Mouse (Mus musculus) stomach, postnatal 0 days (tissue): ENCODE data around the gene Shc1. TPM values are rescaled to one million over a fixed set of nuclear protein-coding genes. Genes with fewer than 3 reads are reported as not detected.

Source experiments
- ATAC-seq: fragments of 200-750 bp; cut with Nextera tagmentation; 2 replicates; pipeline ENCODE4 v1.8.0; 2017; ENCODE audit not compliant: low FRiP score, low TSS enrichment
- DNase-seq: peaks from one replicate; pipeline ENCODE4 v3.0.0-alpha.2; 2016; ENCODE audit warnings: low spot score
- H3K27ac ChIP-seq: fragments of 300-500 bp; sonication (generic); replicated peaks from 2 replicates; pipeline ENCODE4 v1.5.1; 2014; ENCODE audit warnings: mild to moderate bottlenecking, control low read depth
- H3K27me3 ChIP-seq: fragments of 300-500 bp; sonication (generic); 2 replicates; pipeline ENCODE4 v1.6.1; 2014; ENCODE audit warnings: low read length; ENCODE audit not compliant: control insufficient read depth, insufficient read depth
- H3K36me3 ChIP-seq: fragments of 300-500 bp; sonication (generic); 2 replicates; pipeline ENCODE4 v1.6.1; 2014; ENCODE audit warnings: low read length, mixed read lengths; ENCODE audit not compliant: control insufficient read depth, insufficient read depth
- H3K4me1 ChIP-seq: fragments of 300-500 bp; sonication (generic); replicated peaks from 2 replicates; pipeline ENCODE4 v1.6.1; 2014; ENCODE audit warnings: antibody characterized with exemption; ENCODE audit not compliant: control insufficient read depth, insufficient read depth
- H3K4me2 ChIP-seq: fragments of 300-500 bp; sonication (generic); replicated peaks from 2 replicates; pipeline ENCODE4 v1.6.1; 2014; ENCODE audit warnings: low read depth, mild to moderate bottlenecking, control low read depth, moderate library complexity
- H3K4me3 ChIP-seq: fragments of 300-500 bp; sonication (generic); 2 replicates; pipeline ENCODE4 v1.5.1; 2014; ENCODE audit warnings: low read depth, low read length, control low read depth
- H3K9ac ChIP-seq: fragments of 300-500 bp; sonication (generic); 2 replicates; pipeline ENCODE4 v1.6.1; 2014; ENCODE audit warnings: mild to moderate bottlenecking, low read length, control low read depth, mixed read lengths
- H3K9me3 ChIP-seq: fragments of 300-500 bp; sonication (generic); 2 replicates; pipeline ENCODE4 v1.6.1; 2016; ENCODE audit warnings: low read length; ENCODE audit not compliant: control insufficient read depth
- CTCF ChIP-seq: IDR thresholded peaks from 2 replicates; pipeline ENCODE4 v1.5.1; 2016; ENCODE audit warnings: antibody characterized with exemption, low read depth, mild to moderate bottlenecking, moderate library complexity
- EP300 ChIP-seq: optimal IDR thresholded peaks from 2 replicates; pipeline ENCODE3; 2016; ENCODE audit warnings: antibody characterized with exemption
- WGBS: fragments of 180-500 bp; shearing (Covaris S2); extraction: QIAGEN DNeasy Blood & Tissue Kit; methylation state at CpG from one replicate; pipeline ENCODE4 v1.1.7; 2014; 5-methylcytosine and 5-hydroxymethylcytosine counted together
- polyA plus RNA-seq: library from polyadenylated mRNA; unstranded; fragments of >200 nt; fragmentation: Nextera tagmentation; extraction: Ambion mirVana; gene quantifications from 2 replicates; pipeline ENCODE4 v1.2.1, GENCODE M21; 2015

Gene Shc1
- polyA plus RNA-seq, 1 experiment from 2014 or later = 42.6 TPM

DNA sequence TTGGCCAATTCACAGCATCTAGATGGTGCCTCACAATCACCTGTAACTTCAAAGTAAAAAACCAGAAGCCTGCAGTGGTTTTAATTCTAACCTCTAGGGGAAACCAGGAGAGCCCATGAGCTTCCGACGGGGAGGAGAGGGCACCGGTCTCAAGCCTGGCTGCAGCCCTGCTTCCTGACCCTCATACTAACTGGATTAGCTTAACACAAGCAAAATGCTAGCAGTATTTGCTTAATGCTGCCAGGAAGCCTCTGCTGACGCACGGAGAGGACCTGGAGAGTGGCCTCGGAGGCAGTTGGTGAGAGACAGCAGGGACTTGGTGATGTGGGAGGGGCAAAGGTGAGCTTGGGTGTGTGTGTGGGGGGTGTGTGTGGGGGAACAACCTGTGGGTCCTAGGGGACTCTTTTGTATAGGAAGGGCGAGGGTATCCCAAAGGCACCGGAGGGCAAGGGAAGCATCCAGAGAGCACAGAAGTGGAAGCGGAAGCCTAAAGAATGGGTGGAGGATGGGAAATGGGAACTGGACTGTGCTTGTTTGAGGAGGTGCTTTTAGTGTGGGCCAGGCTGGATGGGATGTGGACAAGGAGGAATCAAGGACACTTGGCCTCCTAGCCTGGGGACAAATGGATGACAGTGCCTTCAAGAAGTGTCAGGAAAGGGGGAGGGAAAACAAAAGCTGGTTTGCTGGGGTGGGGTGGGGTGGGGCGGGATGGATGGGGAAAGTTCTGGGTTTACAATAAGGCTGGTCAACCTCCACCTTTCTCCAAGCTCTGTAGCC lies 36.3 kb downstream of the Shc1 start, which contains the start of gene Pmvk:
TSS of gene Pmvk (plus strand) at position 141 of the 777 bp plus-strand sequence.
- WGBS = 46% methylated on average over 10 of the region's 10 CpGs
- H3K4me3 ChIP-seq = no peak within 1 kb of the TSS
- TF ChIP-seq EP300 = no peak
- TF ChIP-seq CTCF = no peak
- DNase-seq (no peak), ATAC-seq (no peak)
- no peaks in the 10 kb centered on the region for H3K27me3 ChIP-seq
- no peak within 1 kb of the TSS for H3K27ac ChIP-seq
- H3K4me1 ChIP-seq = no peaks in the 10 kb centered on the region
- no peak within 1 kb of the TSS for H3K9ac ChIP-seq
- no peaks in the 10 kb centered on the region for H3K36me3 ChIP-seq
- no peak within 1 kb of the TSS for H3K4me2 ChIP-seq
- H3K9me3 ChIP-seq = no peaks in the 10 kb centered on the region

- 78% methylated on average over 1 of the region's 1 CpGs for WGBS
- H3K4me2 ChIP-seq = no peak overlapping the region
- no peaks in the 10 kb centered on the region for H3K4me1 ChIP-seq
- no peaks in the 10 kb centered on the region for H3K9me3 ChIP-seq
- no peak overlapping the region for H3K9ac ChIP-seq
- DNase-seq (no peak), ATAC-seq (no peak)
- TF ChIP-seq CTCF (no peak), EP300 (no peak)
- no peaks in the 10 kb centered on the region for H3K27me3 ChIP-seq
- no peak overlapping the region for H3K4me3 ChIP-seq
- H3K36me3 ChIP-seq = no peaks in the 10 kb centered on the region
- H3K27ac ChIP-seq = no peak overlapping the region
Observed at GRCm38 (mm10) chr3:89455786-89456285, 37.6 kb downstream of the Shc1 start.

DNA sequence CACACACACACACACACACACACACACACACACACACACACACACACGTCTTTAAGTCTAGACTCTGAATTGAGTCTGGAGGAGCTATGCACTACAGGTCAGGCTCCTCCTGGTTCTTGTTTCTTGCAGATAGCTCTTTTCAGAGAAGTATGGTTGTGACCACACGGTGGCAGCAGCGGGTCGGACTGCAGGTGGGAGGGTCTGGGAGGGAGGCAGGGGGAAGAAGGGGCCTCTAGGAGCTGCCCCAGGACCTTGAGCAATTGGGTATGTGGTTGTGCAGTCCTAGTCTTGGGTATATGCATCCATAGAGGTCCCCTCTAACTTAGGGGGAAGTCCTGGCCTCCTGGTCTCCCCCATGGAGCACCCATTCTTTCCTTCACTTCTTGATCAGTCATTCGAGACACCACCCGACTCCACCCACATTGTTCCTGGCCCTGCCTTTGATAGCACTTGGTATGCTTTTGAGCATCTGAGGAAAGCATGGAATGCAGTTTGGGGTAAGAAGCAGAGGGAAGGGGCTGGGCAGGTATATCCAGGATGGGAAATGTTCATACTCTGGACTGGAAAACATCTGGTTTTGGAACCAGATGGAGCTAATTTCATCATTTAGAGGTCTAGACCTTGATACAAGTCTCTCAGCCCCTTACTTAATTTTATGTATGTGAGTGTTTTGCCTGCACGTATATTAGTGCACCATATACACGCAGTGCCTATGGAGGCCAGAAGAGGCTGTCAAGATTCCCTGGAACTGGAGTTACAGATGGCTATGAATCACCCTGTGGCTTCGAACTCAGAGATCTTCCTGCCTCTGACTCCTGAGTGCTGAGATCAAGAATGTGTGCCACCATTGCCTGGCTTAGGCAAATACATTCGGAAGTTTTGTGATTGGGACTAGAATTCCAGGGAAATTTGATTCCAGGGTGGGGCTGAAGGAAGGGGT lies 38.8 kb downstream of the Shc1 start:
- no peaks in the 10 kb centered on the region for H3K4me1 ChIP-seq
- TF ChIP-seq CTCF = peak; percentile 84
- no peak for TF ChIP-seq EP300

GRCm38 (mm10) chr3:89458372-89458964 lies 40.2 kb downstream of the Shc1 start:
- no peak for TF ChIP-seq CTCF
- no peak for TF ChIP-seq EP300
- ATAC-seq (peak; percentile 71), DNase-seq (peak; percentile 34)
- 38% methylated on average over 13 of the region's 13 CpGs for WGBS
- Histone ChIP-seq H3K4me3 (peak overlapping the region; percentile 45), H3K27ac (peak overlapping the region; percentile 67; the same call in 1 of the 2 replicates), H3K27me3 (no peaks in the 10 kb centered on the region), H3K9me3 (no peaks in the 10 kb centered on the region), H3K36me3 (no peaks in the 10 kb centered on the region), H3K4me2 (peak overlapping the region; percentile 52), H3K4me1 (no peaks in the 10 kb centered on the region), H3K9ac (0 out of 2 replicates have a peak overlapping the region, but pooled peaks have one; percentile 5)

More for the DNA sequence above, 38.8 kb downstream of the Shc1 start:
- 38% methylated on average over 10 of the region's 10 CpGs for WGBS
- no peaks in the 10 kb centered on the region for H3K27me3 ChIP-seq
- DNase-seq = peak; percentile 88
- no peaks in the 10 kb centered on the region for H3K9me3 ChIP-seq
- no peaks in the 10 kb centered on the region for H3K36me3 ChIP-seq
- no peak overlapping the region for H3K27ac ChIP-seq
- no peak overlapping the region for H3K4me2 ChIP-seq
- H3K9ac ChIP-seq = no peak overlapping the region
- no peak; the same call in 1 of the 2 replicates for ATAC-seq
- no peak overlapping the region for H3K4me3 ChIP-seq

- WGBS = under 1% methylated on average over 30 of the region's 36 CpGs
- Histone ChIP-seq H3K27ac (peak overlapping the region; percentile 74), H3K4me2 (peak overlapping the region; percentile 52), H3K4me3 (peak overlapping the region; percentile 45), H3K4me1 (no peaks in the 10 kb centered on the region), H3K27me3 (no peaks in the 10 kb centered on the region), H3K9me3 (no peaks in the 10 kb centered on the region), H3K36me3 (no peaks in the 10 kb centered on the region), H3K9ac (peak overlapping the region; percentile 43)
- ATAC-seq = peak; percentile 92
- no peak for TF ChIP-seq CTCF
- no peak for TF ChIP-seq EP300
- peak; percentile 95 for DNase-seq
Observed at GRCm38 (mm10) chr3:89458965-89459807, 40.9 kb downstream of the Shc1 start.
